Mouse (Mus musculus) gonadal fat pad, adult 2 months (tissue): ENCODE measurements at regions not wholly inside any gene's neighbourhood (a gene's known extent, or its start where the extent isn't known, plus 50 kb on each side); places are given as distances from the start of the nearest gene placed in this dataset.
"Not testable (repeated sequence)": the region's sequence is repeated elsewhere in the genome, so short reads cannot be mapped to it uniquely, and the experiment has no call there.

ENCODE experiments used
- DNase-seq: peaks from one replicate; pipeline ENCODE4 v3.0.0-alpha.2; 2012; ENCODE audit warnings: low read depth

GRCm38 (mm10) chr2:17065149-17066145, 665.8 kb downstream of the Nebl start:
- not testable (repeated sequence) for DNase-seq
